Mouse (Mus musculus): ENCODE measurements at regions not wholly inside any gene's neighbourhood (a gene's known extent, or its start where the extent isn't known, plus 50 kb on each side); places are given as distances from the start of the nearest gene placed in this dataset.

DNA sequence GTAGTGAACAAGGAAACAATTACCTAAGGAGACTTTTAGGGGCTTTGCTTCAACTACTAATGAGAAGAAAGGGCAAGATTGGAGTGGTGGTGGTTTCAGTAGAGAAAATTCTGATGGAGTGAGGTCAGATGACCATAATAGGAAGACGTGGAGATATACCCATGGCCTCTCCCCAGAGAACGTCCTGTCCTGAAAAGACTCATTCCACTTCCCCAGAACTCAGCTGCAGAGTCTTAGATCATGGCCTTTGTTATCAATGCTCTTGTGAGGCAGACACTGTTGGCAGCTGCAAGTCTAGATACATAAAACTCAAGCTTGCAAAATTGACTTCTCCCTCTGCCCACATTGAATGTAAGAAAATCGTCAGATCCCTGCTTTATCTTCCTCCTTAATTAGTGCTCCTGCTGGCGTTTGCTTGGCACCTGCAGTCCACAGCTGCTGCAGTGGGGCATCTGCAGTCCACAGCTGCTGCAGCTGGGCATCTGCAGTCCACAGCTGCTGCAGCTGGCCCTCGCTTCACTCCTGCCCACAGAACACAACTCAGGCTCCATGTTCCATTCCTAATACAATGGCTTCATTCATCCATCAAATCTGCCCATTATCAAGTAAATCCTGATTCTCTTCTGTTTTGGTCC lies 162.5 kb downstream of the Cxcl12 start:
- DNase-seq (ENCODE audit: low spot score) = peak; percentile 48

DNA sequence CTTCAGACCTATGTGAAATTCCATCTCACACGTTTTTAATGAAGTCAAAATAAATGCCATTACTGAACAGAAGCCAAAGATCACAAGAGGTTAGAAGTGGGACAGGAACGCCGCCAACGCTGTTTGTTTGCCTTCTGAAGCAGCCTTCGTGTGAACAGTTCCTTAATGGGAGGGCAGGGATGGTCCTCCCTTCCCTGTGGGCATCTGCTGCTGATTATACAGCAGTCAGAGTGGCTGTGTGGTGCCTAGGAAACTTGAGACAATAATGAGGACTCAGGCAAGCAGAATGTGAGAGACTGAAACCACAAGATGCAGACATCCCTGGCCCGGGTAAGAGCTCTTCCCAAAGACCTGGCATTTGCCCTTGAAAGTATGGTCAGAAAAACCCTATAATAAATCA lies 164.3 kb downstream of the Cxcl12 start:
- DNase-seq (ENCODE audit: low spot score) = peak; percentile 61

DNA sequence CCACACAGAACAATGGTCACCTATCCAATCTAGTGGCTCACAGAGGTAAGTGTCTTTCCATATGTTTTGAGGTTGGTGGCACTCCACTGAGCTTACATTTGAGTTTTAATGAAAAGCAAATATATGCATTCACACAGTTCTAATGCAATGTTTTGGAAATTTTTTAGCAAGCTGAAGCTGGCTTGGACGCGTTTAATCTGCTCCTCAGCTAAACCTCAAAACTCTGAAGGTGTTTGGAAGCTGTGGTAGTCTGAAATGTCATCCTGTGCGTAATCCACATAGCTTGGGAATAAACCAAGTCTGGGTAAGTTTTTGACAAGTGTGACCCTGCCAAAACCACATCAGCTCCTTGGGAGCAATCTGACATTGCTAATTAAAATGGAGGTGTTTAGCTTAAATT lies 173.8 kb downstream of the Cxcl12 start:
- no peak for DNase-seq (ENCODE audit: low spot score)

DNA sequence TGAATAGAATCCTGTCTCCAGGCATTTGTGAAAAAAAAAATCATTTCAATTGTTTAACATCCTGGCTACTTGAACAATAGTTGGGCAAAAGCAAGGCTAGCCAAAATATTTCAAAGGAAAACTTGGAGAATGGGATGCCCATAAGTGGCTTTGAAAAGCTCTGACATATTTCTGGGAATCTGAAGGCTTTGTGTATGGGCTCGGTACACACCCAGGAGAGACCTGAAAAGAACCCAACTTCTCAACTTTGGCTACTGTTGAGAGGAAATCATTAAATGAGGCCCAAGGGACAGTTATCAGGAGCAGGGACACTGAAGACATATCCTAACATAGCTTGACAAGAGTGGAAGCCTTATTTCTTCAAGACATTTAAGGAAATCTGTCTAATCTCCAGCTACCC lies 179.0 kb downstream of the Cxcl12 start:
- DNase-seq (ENCODE audit: low spot score) = no peak

DNA sequence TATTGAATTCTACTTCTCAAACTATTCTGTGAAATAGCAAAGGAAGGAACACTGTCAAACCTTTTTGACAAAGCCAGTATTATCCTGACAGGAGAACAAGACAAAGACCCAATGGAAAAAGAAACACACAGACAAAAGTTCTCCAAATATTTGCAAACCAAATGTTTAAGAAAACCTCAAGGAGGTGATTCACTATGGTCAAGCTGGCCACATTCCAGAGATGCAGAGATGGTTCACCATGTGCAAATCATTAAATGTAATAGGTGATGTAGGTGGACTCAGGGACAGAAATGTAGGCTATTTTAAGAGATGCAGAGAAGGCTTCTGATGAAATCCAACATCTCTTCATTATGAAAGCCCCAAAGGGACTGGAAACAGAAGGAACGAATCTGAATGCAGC lies 183.5 kb downstream of the Cxcl12 start:
- DNase-seq (ENCODE audit: low spot score) = no peak

DNA sequence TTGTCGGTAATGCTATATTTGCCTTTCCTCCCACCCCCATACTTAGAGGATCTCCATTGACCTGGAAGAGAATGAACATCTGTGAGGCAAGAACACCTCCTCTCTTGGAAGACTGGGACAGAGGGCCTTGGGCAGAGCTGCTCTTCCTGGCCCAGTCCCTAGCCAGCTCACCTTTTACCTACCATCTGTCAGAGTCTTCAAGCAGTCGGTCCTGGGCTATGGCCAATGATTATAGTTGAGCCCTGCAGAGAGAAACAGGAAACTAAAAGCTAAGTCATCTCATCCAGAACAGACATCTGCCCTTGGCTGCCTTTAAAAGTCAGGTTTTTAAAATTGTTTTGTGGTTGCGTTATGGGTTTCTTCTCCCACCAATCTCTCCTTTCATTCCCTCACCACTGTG lies 184.8 kb downstream of the Cxcl12 start:
- DNase-seq (ENCODE audit: low spot score) = peak; percentile 58

DNA sequence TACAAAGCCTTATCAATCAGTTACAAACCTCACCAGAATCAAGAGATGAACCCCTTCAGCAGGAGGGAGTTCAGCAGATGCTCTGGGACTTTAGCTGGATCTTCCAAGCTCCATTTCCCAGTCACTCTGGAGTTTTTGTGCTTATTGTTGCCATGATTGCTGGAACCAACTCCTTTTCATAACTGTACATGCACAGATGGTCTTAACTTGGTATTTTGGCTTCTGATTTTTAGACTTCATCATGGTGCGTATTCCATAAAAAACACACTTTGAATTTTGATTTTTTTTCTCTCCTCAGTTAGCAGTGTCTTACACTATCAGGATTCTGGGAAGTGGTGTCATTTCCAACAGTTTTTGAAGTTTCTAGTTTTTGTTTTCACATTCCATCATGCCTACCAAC lies 187.8 kb downstream of the Cxcl12 start:
- DNase-seq (ENCODE audit: low spot score) = no peak

DNA sequence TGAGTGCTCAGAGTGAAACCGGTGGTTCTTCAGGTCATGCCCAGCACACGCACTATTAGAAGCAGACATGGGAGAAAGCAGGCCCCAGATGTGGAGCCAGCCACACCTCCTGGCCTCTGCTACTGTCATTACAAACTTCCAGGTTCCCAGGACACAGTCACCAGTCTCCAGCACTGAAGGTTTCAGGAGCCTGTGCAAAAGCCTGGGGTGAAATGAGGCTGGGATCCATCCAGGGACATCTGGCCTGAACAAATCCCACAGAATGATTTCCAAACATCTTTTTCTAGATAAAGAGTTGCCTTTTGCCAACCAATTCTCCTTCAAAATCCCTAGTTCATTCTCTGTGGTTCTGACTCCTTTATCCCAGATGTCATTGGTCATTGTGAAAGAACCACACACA lies 191.1 kb downstream of the Cxcl12 start:
- peak; percentile 65 for DNase-seq (ENCODE audit: low spot score)

DNA sequence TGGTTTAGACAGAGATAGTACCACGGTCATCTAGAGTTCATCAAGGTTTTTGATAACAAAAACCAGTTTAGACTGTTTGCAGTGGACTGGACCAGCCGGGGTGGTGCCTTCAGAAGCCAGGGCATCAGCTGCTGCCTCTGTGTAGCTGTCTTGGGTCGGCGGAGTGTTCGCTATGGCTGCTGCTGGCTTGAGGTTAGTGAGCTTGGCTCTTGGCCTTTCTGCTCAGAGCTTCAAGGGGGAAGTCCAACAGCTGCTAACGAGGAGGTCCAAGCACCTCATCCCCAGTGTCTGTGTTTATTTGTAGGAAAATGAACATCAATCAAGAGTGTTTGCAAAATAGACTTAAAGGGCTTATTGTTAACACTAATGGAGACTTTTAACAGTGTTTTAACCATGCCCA lies 198.2 kb downstream of the Cxcl12 start:
- no peak for DNase-seq (ENCODE audit: low spot score)

DNA sequence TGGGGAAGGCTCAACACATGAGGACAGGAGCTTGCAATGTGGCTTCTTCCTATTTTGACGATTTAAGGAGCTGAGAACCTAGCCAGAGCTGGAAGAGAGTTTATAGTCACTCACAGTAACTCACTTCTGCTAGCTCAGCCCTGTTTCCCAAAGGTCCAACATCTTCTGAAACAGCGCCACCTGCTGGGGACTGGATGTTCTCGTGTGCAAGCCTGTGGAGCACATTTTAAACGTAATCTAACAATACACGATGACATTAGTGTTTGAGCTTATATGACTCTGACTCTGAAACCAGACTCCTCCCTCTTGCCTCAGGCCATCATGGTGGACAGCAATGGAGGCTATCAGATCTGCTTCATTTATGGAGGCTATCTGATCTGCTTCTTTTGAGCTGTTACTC lies 207.7 kb downstream of the Cxcl12 start:
- DNase-seq (ENCODE audit: low spot score) = peak; percentile 34

DNA sequence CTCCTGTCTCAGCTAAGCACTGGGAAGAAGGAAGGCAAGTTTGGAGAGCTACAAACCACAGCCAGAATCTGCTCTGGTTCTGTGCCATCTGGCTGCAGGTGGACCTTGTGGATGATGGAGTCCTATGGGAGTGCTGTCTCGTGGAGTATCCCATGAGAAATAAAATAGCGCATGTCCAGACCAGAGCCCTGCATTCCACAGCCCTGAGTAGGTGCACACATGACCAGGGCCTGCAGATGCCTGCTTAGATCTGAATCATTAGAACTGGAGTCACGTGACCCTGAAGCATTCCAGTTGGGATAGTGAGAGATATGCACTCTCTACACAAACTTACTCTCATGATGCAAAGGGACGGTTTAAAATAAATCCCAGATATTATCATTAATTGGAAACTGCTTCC lies 211.6 kb downstream of the Cxcl12 start:
- no peak for DNase-seq (ENCODE audit: low spot score)

DNA sequence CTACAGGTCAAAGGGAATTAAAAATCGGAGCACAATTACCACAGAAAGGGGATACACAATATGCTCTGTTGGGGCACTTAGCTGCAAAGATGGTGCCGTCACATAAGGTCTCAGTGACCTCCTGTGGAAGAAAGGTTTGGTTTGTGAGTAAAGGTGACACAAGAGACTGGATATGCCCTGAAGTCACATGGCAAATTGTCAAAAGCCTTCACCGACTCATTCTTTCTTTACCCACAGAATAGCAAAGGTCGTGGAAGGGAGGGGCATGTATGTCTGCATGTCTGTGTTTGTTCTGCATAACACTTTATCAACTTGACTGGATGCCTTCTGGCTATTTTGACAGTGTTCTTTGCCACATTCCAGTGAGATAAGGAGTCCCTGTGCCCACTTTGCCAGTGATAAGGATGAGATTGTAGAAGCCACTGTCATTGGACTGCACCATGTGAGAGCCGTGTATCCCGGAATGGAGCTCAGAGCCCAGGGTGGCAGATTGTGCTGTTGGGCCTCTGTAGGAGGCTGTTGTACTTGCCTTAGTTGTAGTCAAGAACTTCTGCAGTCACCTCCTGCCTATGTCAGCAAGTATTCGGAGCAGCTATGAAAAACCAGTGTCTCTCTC lies 222.0 kb downstream of the Cxcl12 start:
- peak; percentile 27 for DNase-seq (ENCODE audit: low spot score)

DNA sequence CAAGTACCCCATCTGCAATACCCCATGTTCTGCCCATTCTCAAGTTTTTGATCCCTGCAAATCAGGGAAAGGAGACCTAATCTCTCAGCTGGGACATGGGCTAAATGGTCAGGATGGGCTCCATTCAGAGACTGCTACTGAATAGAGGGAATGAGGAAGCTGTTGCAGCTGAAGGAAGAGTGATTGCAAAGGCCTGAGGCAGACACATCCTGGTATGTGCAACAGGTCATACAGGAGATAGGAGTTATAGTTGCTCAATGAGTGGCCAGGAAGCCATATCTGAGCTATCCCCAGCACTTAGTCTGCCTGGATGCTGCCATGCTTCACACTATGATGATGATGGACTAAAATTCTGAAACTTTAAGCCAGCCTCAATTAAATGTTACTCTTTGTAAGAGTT lies 225.1 kb downstream of the Cxcl12 start:
- DNase-seq (ENCODE audit: low spot score) = no peak

DNA sequence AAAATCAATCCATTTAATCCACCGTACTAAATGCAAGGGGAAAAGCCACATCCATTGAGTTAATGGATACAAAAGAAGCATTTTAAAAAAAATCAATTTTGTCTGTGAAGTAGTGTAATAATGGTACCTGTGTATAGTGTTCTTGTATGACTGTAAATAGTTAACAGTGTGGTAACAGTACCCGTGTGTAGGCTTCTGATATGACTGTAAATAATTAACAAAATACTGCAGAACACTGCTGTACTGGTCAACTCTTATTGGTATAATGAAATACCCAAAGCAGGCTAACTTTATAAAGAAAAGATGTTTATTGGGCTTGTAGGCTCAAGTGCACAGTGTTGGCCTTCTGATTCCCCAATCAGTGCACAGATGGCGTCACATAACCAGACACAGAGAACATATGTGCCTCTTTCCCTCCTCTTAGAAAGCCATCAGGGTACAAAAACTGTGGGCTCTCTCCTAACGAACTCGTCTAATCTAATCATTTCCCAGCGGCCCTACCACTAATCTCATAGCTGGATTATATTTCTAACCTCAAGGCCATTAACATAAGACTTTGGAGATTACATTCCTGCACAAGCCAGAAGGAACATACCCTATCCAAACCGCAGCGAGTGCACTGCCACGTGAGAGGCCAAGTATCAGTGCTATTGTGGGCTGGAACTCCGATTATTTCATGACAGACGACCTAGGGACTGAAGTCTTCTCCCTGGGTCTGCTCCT lies 237.4 kb downstream of the Cxcl12 start:
- DNase-seq (ENCODE audit: low spot score) = no peak

DNA sequence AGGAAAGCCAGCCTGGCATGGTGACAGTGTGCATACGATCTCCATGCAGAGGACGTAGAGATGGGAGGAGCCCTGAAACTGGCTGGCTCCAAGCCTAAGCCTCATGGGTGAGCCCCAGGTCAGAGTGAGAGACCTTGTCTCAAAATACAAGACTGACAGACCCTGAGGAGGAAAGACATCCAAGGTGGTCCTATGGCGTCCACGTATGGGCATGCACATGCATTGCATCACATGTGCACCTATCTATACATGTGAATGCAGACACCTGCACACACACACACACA lies 237.9 kb downstream of the Cxcl12 start:
- DNase-seq (ENCODE audit: low spot score) = no peak

DNA sequence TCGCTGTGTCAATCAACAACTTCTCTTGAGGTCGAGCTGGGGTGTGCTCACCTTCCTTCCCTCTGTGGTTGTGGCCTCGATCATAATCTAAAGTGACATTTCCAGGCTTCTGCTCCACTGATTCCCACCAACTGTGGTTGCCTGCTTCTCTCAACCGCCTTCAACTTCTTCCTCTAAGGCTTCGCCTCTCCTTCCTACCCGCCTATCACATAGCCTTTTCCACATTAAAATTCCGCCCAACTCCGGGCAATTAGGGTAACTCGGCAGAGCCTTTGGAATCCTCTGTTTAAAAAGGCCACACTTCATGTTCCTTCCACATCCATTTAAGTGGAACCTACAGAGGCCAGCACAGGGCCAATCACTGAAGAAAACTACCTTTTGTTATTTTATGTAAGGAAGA lies 238.4 kb downstream of the Cxcl12 start:
- DNase-seq (ENCODE audit: low spot score) = no peak

DNA sequence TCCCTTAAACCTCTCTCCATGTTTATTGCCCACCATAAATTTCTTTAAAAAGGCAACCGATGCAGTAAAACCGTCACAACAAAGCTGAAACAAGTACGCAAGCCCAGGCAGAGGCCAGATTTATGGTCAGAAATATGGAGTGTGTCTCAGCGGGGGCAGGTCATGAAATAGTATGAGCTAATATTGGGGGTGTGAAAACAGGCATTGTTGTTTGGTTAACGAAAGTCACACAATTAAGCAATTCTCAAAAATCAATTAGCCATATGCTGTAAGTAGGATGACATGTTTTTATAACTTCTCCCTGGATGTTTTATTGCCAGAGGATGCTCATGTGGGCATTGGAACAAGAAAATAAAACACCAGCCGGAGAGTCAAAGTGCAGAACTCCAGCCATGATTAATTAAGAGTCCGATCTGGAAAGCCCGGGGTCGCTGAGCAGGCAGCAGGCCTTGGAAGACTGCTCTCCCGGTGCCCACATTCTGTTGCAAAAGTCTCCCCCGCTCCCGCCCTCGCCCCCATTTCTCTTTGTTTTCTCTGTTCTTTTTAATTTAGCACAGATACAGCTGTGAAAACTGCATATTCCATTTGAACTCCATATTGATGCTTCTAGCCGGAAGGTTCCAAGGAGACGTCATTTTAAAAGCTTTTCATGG lies 239.0 kb downstream of the Cxcl12 start:
- DNase-seq (ENCODE audit: low spot score) = no peak

DNA sequence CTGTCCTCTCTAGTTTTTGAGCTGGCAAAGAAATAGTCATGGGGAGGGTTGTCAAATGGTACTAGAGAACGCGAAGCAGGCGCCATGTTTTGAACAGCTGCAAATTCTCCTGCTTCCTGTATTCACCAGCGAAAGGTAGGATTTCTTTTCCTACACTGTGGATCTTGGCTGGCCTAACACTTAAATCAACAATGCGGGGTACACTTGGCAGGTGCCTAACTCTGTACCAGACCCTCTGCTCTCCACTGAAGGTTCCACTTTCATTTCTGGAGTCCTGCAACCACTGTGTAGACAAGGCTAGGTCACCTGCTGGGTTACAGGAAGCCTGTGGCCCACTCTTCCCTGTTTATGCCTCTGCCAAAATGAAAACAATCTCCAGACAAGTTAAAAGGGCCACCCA lies 239.6 kb downstream of the Cxcl12 start:
- no peak for DNase-seq (ENCODE audit: low spot score)

DNA sequence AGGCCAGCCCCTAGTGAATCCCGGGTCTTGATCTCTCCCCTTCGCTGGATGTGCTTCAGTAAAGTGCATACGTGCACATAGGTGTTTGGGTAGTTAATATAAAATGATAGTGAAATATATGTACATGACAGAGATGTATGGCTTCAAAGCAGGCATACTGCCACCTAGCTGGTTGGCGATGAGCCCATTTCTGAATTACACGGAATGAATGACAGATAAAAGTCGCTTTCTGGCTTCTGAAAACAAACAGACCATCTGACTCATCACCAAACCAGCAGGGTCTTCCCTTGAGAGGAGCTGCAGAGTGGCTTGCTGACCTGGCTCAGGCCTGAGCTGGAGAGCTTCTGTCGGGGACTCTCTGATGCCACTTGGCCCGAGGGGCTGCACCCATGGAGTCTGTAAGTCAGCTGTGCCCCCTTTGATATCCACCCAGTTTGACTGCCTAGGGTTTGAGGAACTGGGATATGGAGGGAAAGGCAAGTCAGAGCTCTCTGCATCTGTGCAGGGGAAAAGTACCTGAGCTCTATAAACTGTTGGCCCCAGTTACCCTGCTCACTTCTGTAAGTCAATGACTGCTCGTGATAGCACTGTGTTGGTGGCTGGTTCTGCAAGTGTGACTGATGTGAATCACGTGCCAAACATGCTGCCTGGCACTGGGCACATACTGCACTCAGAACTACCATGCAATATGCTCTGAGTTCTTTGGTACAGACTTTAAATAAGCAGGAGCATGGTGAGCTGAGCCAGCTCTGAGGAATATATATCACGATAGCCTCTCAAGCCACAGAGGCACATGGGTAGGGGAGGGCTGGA lies 240.8 kb downstream of the Cxcl12 start:
- peak; percentile 29 for DNase-seq (ENCODE audit: low spot score)

DNA sequence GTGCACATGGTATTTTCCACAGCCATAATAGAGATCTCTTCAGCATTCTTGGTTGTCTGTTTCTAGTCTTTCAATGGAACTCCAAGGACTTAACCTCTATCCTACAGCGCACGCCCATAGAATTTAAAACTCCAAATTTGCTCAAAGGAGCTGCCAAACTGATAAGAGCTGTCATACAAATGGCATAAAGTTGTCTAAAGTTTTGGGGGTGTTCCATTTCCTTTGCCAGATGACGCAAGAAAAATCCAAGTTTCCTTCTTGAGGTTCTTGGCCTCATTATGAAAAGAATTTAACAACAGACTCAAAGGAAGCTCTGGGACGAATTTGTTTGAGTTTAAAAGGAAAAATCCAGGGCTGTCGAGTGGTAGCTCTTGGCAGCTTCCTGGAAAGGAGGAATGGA lies 246.6 kb downstream of the Cxcl12 start:
- no peak for DNase-seq (ENCODE audit: low spot score)

DNA sequence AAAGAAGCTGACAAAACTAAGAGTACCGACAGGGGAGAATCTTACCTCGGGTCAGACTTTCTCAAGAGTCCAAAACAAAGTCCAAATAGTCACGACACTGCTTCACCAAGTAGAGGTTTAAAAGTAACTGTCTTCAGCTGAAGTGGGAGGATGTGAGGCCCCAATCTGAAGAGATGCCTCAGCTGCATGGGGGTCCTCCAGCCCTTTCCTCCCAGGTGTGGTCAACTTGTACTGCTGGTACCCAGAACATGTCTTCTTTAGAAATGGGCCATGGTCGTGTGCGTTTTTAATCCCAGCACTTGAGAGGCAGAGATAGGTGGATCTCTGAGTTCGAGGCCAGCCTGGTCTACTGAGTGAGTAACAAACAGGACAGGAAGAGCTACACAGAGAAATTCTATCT lies 247.6 kb downstream of the Cxcl12 start:
- no peak for DNase-seq (ENCODE audit: low spot score)

DNA sequence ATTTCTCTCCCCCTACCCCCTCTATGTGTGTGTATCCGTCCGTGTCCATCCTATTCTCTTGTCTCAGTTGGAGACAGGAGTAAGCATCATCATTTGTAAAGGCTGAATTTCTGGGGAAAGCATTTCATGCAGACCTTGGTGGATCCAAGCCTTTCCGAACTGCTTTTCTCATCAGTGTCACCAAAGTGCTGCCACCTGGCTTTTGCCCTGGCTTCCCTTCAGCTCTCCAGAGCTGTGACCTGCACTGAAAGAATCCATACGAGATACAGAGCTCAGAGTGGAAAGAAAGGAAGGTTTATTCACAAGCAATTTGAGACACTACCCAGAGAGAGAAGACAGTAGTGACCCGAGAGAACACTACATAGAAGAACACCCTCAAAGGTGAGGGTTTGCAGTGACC lies 248.1 kb downstream of the Cxcl12 start:
- no peak for DNase-seq (ENCODE audit: low spot score)
